Mouse (Mus musculus): ENCODE data around the gene Kcnj6. TPM values are rescaled to one million over a fixed set of nuclear protein-coding genes. Genes with fewer than 3 reads are reported as not detected.
"Not testable (repeated sequence)": the region's sequence is repeated elsewhere in the genome, so short reads cannot be mapped to it uniquely, and the experiment has no call there.

Kcnj6 gene
- total RNA-seq, 2 experiments from 2014 or later: not detected

- no peak for DNase-seq
- intact Hi-C loops (cut with DNase I): no loop called here
Measured at GRCm38 (mm10) chr16:94855990-94856389, 141.5 kb downstream of the Kcnj6 start.

GRCm38 (mm10) chr16:94852407-94853160, 144.9 kb downstream of the Kcnj6 start:
- no peak for DNase-seq
- intact Hi-C loops (cut with DNase I): no loop called here

- no peak for DNase-seq
- intact Hi-C loops (cut with DNase I): no loop called here
Measured at GRCm38 (mm10) chr16:94850393-94850792, 147.1 kb downstream of the Kcnj6 start.

- DNase-seq: no peak
- intact Hi-C loops (cut with DNase I): no loop called here
Measured at GRCm38 (mm10) chr16:94845996-94846395, 151.5 kb downstream of the Kcnj6 start.

- no peak for DNase-seq
- intact Hi-C loops (cut with DNase I): no loop called here
Measured at GRCm38 (mm10) chr16:94844769-94845168, 152.7 kb downstream of the Kcnj6 start.

GRCm38 (mm10) chr16:94839398-94839797, 158.1 kb downstream of the Kcnj6 start:
- intact Hi-C loops (cut with DNase I): no loop called here

GRCm38 (mm10) chr16:94837881-94838280, 159.6 kb downstream of the Kcnj6 start:
- intact Hi-C loops (cut with DNase I): no loop called here
- DNase-seq: no peak

More at GRCm38 (mm10) chr16:94839398-94839797, 158.1 kb downstream of the Kcnj6 start:
- DNase-seq: no peak

- no peak for DNase-seq
- intact Hi-C loops (cut with DNase I): no loop called here
Measured at GRCm38 (mm10) chr16:94834502-94834901, 163.0 kb downstream of the Kcnj6 start.

GRCm38 (mm10) chr16:94828166-94828565, 169.3 kb downstream of the Kcnj6 start:
- intact Hi-C loops (cut with DNase I): no loop called here
- DNase-seq: no peak

- intact Hi-C loops (cut with DNase I): no loop called here
- DNase-seq: peak; percentile 49 to 58
Measured at GRCm38 (mm10) chr16:94827092-94827585, 170.4 kb downstream of the Kcnj6 start.

GRCm38 (mm10) chr16:94825274-94825673, 172.2 kb downstream of the Kcnj6 start:
- intact Hi-C loops (cut with DNase I): no loop called here
- DNase-seq: no peak

GRCm38 (mm10) chr16:94822611-94823010, 174.9 kb downstream of the Kcnj6 start:
- no peak for DNase-seq
- intact Hi-C loops (cut with DNase I): no loop called here

GRCm38 (mm10) chr16:94821610-94822009, 175.9 kb downstream of the Kcnj6 start:
- no peak for DNase-seq
- intact Hi-C loops (cut with DNase I): no loop called here

GRCm38 (mm10) chr16:94816391-94816790, 181.1 kb downstream of the Kcnj6 start:
- intact Hi-C loops (cut with DNase I): loop anchor here (1.0 to 10.0 kb wide), 3 partner anchors 181 to 530 kb away; partner anchors contain the start of gene Kcnj6
- peak in 1 of 2 experiments; percentile 17 for DNase-seq

- intact Hi-C loops (cut with DNase I): loop anchor here (1.0 to 10.0 kb wide), 3 partner anchors 181 to 531 kb away; partner anchors contain the start of gene Kcnj6
- DNase-seq: no peak
Measured at GRCm38 (mm10) chr16:94815891-94816290, 181.6 kb downstream of the Kcnj6 start.

GRCm38 (mm10) chr16:94809286-94809685, 188.2 kb downstream of the Kcnj6 start:
- intact Hi-C loops (cut with DNase I): not testable (repeated sequence)

GRCm38 (mm10) chr16:94798241-94798640, 199.3 kb downstream of the Kcnj6 start:
- intact Hi-C loops (cut with DNase I): no loop called here
- no peak for DNase-seq

More at GRCm38 (mm10) chr16:94809286-94809685, 188.2 kb downstream of the Kcnj6 start:
- not testable (repeated sequence) for DNase-seq

- intact Hi-C loops (cut with DNase I): no loop called here
- no peak for DNase-seq
Measured at GRCm38 (mm10) chr16:94797366-94797765, 200.1 kb downstream of the Kcnj6 start.

GRCm38 (mm10) chr16:94793041-94793440, 204.5 kb downstream of the Kcnj6 start:
- no peak for DNase-seq
- intact Hi-C loops (cut with DNase I): no loop called here

- DNase-seq: peak in 1 of 2 experiments; percentile 6
- intact Hi-C loops (cut with DNase I): loop anchor here (5.0 kb wide), 2 partner anchors 207 to 557 kb away; partner anchors contain the start of gene Kcnj6
Measured at GRCm38 (mm10) chr16:94789958-94790357, 207.5 kb downstream of the Kcnj6 start.

- DNase-seq: no peak
- intact Hi-C loops (cut with DNase I): loop anchor here (5.0 kb wide), 2 partner anchors 209 to 559 kb away; partner anchors contain the start of gene Kcnj6
Measured at GRCm38 (mm10) chr16:94788716-94789115, 208.8 kb downstream of the Kcnj6 start.

GRCm38 (mm10) chr16:94788165-94788564, 209.3 kb downstream of the Kcnj6 start:
- DNase-seq: peak; percentile 38 to 62
- intact Hi-C loops (cut with DNase I): loop anchor here (5.0 kb wide), 2 partner anchors 209 to 559 kb away; partner anchors contain the start of gene Kcnj6
